Mouse (Mus musculus) thymus, postnatal 25 days (tissue): ENCODE results near the gene Stradb.
A peak's percentile ranks its signal among the peaks of the same experiment; 100 is the strongest.

Source experiments
- DNase-seq: peaks from one replicate; pipeline ENCODE4 v3.0.0; 2022

The Stradb gene

DNA sequence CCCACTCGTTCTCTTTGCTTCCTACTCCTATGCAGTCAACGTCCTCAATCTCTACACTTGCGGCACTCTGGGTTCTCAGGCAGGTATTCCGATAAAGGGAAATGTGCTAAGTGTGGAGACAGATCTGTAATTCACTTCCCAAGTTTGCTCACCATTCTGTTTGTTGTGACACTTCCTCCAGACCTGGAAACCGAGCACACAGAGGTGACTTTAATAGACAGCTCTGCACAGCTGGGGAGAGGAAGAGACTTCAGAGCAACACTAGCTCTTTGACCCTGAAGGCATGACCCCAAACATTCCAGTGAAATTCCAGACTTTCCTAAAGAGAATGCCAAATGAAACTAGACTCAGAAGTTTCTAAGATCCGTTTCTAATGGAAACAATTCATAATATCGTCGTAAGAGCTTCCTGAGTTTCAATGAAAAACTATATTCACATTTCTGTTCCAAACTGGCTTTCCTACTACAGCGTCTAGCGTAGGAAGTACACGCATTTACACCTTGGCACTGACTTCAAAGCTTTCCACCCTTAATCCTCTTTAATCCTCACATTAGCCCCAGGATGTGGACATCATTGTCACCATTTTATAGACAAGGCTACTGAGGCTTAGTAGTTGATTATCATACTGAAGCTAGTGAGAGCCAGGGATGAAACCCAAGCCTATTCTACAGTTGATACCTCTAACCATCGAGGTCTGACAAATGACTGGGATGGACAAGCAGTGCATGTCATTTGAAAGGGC is 12.0 kb upstream of the Stradb start:
- DNase-seq = no peak

DNA sequence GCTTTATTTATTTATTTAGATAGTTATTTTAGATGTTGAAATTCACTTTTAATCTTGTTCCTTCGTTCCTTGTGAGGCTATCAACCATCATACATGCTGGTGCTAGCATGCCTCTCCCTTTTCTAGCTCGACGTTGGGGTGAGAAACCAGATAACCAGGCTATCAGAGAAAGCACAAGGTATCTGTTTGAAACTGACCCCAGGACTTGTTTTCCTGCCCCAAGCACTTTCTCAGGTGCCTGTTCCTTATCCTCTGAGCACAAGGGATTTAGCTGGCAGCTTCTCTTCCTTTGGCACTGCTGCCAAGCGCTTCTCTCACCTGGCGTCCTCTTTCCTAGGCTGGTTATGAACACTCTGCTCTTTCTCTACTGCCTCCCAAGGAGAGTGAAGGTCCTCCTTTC is 10.9 kb upstream of the Stradb start:
- no peak for DNase-seq

DNA sequence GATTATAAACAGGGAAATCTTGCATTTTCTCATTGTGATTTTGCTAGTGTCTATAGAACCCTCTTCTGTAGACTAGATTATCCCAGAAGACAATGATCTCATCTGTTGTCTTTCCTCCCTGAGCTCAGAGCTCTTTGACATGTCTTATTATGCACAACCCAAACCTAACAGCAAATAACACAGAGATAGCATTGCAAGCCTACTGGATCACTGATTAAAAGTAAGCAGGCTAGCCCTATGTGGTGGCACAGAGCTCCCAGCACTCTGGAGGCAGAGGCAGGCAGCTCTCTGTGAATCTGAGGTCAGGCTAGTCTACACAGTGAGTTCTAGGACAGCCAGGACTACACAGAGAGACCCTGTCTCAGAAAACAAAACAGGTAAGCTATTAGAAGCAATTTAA is 10.5 kb upstream of the Stradb start:
- no peak for DNase-seq

DNA sequence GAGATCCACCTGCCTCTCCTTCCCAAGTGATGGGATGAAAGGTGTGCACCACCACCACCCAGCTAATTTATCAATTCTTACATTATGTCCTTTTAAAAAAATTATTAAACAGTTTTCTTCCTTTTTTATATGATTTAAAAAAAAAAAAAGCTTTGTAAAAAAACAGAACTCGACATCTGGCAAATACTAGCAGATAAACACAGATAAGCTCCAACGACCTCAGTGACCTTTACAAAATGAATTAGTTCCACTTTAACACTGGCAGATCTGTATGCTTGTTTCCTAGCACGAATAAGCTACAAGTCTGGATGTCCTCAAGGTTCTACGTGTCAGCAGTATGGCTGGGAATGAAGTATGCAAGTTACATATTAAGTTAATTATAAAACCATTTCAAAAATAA is 5.8 kb upstream of the Stradb start:
- no peak for DNase-seq

DNA sequence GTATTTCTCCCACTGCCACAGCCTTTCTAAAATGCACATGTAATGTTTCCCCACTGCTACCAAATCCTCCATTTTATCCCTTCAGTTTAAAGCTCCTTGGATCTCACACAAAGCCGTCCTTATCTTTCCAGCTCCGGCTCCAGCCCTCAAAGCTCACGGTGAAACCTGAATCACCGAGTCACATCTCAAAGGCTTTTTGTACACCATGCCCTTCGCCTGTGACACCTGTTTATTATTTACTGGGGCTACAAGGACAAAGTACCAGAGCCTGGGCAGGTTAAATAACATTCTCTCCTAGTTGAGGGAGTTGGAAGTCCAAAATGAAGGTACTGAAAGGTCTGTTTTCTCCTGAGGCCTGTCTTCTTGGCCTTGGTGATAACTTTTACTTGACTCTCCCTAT is 3.3 kb upstream of the Stradb start:
- DNase-seq = no peak

DNA sequence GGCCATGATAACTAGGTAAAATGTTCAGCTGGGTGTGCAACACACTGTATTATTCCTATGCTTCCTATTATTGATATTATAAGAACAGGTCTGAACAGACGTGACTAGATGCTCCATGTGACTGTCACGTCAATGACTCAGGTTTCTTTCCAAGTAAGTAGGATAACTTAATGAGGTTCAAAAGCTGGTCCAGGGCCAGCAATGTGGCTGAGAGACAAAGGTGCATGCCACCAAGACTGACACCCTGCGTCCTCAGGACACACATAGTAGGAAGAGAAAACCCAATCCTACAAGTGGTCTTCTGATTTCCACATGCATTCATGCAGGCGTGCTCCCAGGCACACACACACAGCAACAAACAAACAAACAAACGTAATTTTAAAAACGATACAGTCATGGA is 2.2 kb upstream of the Stradb start:
- no peak for DNase-seq

DNA sequence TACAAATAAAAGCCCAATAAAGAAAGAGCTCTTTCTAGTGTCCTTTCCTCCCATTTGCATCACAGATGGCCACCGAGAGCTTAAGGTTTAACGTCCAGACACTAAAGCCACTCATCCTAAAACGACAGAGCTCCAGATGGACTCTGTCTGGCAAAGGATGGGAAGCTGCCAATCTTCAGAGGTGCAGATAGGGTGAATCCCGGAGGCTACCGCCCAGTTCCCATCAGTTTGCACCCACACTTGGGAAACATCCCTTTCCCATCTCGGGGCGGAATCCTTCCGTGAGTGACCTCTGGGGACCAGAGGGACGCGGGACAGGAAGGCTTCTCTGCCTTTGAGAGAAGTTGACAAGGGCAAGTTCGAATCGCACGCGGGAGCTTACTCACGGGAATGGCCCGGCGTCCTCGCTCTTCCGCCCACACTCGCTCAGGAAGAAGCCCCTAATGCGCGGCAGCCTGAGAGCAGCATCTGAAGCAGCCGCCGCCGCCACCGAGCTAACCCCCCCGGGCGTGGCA is 414 bp upstream of the Stradb start:
- no peak for DNase-seq

DNA sequence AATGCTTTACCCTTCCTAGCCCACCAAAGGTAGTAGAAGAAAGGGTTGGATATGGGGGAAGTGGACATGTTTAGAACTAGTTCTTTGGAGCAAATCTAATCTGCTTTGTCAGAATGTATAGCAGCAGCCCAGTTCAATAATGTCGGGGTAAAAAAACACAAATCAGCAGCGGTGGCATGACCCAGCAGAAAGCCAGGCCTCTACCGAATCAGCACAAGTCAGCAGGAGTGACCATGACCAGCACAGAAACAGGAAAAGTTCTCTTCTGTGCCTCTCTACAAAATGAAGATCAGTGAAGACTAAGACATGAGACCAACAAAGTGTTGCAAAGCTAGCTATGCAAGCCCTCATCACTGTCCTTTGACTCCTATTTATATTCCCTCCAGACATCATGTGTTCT is 9.0 kb downstream of the Stradb start:
- DNase-seq = no peak

DNA sequence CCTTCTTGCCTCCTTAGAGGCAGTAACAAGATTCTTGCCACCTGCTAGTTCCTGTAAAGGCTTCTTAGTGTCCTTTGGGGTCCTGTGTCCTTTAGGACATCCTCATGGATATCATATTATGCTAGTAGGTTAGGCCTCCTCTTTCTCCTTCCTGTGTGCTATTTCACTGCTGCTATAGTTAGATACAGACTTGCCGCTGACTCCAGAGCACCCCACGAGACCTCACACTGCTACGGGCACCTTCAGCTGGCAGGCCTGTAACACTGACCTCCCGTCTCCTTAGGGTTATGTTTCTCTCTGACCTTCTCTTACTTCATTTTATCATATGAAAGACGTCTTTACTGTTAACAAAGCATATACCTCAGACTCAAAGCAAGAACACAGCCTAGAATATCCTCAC is 11.3 kb downstream of the Stradb start:
- no peak for DNase-seq

DNA sequence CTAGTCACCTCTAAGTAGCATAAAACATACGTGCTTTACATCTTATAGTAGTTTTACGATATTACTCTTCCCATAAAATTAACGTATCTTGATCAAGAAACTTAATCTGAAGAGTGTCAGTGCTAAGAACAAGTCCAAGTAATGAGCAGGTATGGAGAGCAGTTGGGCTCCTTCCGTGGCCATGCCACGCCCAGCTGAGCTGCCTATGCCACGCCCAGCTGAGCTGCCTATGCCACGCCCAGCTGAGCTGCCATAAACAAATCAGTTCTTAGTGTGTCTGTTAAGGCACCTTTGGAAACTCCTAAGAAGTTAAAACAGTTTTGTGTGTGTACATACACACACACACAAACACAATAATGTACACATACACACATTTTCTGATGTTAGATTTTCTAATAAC is 19.8 kb downstream of the Stradb start:
- DNase-seq = no peak

DNA sequence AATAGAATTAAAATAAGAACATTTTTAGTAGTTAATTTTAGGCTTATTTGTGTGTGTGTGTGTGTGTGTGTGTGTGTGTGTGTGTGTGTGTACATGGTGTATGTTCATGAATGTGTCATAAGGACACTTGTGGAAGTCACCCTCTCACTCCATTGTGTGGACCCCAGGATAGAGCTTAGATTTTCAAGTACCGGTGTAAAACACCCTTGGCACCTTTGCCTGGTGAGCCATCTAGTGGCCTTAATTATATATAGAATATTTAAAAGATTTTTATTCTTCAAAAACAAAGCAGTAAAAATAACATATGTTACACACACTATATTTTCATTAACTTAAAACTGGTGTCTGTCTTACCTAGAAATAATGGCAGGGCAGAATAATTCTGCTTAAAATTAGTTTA is 20.4 kb downstream of the Stradb start:
- DNase-seq = no peak

DNA sequence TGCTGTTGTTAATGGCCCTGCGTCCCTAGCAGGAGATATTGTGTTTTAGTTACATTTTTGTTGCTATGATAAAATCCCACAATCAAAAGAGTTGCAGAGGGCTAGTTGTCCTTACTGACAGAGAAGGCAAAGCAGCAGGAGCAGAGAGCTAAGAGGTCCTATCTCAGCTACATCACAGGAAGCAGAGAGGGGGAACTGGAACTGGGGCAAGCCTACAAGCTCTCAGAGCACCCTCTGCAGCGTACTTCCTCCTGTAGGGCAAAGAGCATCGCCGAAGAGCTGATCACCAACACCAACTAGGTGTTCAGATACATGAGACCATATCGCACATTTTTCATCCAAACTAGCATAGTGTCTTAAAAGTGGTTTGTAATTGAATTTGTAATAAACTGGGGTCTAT is 22.0 kb downstream of the Stradb start:
- DNase-seq = no peak

DNA sequence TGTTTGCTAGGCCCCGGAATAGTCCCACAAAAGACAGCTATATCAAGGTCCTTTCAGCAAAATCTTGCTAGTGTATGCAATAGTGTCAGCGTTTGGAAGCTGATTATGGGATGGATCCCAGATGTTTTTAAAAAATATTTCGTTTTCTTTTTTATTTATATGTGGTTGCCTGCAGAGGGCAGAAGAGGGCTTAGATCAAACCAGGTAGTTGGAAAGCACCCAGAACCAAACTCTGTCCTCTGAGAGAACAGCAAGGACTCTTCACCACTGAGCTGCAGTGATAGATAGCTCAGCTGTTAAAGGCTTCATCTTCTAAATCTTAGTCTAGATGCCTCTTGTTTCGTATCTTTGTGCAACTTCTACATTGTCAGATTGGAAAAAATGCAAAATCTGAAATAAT is 35.9 kb downstream of the Stradb start:
- peak; percentile 7 for DNase-seq

DNA sequence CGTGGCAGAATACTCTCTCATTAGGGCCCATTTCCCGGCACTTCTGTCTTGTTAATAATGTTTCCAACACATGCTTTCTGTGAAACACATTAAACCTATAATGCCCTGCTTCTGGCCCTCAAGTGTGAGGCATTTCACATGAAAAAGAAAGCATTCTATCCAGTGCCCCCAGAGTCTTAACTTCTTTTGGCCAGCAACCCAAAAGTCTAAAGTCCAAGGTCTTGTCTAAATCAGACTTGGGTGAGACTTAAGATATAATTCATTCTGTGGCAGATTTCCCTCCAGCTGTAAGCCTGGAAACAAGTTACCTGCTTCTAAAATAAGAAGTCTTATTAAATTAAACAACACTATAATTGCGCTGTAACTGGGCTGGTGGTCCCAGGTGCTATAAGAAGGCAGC is 48.2 kb downstream of the Stradb start:
- no peak for DNase-seq

DNA sequence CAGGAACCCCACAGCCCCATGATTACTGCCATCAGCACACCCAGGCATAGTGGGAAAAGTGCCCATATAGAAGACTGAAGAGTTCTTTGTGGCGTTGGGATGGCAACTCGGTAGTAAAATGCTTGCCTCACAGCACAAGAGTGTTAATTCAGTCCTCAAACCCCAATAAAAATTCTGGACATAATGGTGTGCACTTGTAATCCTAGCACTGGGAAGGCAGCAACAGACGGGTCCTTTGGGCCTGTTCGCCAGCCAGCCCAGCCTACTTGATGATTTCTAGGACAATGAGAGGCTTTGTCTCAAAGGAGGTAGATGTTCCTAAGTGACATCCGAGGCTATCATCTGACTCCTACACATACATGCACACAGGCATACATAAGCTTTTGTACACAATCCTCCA is 64.4 kb downstream of the Stradb start:
- no peak for DNase-seq
